Mouse (Mus musculus) natural killer cell, adult 2 months (primary cell): ENCODE results near the gene Slc4a1ap.

Source experiments
- DNase-seq, 2 experiments: peaks; one replicate each; pipeline ENCODE4 v3.0.0; 2022; ENCODE audit warnings: low spot score in 2 of 2

Gene Slc4a1ap

GRCm38 (mm10) chr5:31603766-31604165 is 77.0 kb downstream of the Slc4a1ap start:
- DNase-seq, result no peak

- no peak for DNase-seq
These were observed 79.4 kb downstream of the Slc4a1ap start for GRCm38 (mm10) chr5:31606151-31606550.
